Mouse (Mus musculus): Measurements from ENCODE around the gene Cdpf1.

GRCm38 (mm10) chr15:85768991-85769390 is 42.5 kb downstream of the Cdpf1 start:
- TF ChIP-seq CTCF (IDR thresholded peaks at IDR 0.05; ENCODE audit: control insufficient read depth, insufficient read depth, low read length), result no peak
- no peak for TF ChIP-seq POLR2A (IDR thresholded peaks at IDR 0.05; ENCODE audit: borderline replicate concordance, control insufficient read depth, low read depth, low read length)

All from bone marrow, adult 2 months (tissue).